Mouse (Mus musculus): ENCODE results near the gene 2610318N02Rik. TPM values are rescaled to one million over a fixed set of nuclear protein-coding genes. Genes with fewer than 3 reads are reported as not detected.
A peak's percentile ranks its signal among the peaks of the same experiment; 100 is the strongest.
"Not testable (repeated sequence)": the region's sequence is repeated elsewhere in the genome, so short reads cannot be mapped to it uniquely, and the experiment has no call there.

2610318N02Rik gene
- 52.6 and 56.8 TPM in 2 replicates for polyA plus RNA-seq (2014; fragmentation: Nextera tagmentation; extraction: Ambion mirVana)

DNA sequence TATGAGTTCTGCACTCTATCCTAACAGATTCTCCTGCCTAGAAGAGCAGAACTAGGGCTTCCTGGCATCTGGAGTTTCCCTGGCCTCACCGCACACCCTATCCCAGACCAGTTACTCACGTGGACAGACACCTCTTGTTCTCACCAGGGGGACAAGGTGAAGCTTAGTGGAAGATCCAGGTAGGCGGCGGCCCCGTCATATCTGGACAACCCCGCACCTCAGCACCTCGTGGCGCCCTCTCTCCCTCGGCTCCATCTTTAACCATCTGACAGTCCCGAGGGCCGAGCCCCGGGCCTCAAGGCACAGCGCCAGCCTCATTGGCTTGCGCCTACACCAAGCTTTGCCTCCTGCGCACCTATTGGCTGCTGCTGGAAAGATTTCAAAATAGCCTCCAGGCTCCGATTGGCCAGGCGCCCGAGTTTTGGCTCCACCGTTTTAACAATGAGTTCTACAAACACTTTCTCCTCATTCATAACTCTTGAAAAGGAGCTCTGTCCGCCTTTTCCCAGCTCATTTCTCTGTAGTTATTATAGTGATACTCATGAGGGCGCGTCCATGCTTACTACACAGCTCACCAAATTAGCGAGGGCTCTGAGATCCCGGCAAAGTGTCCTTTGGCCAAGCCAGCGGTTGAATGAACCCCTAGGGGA lies at the start of gene 2610318N02Rik:
Gene 2610318N02Rik, minus strand, starts transcription at position 297 of the 650 bp plus-strand sequence.
- H3K9me3 ChIP-seq (ENCODE audit: control insufficient read depth, low read length): no peaks in the 10 kb centered on the region
- under 1% methylated on average over 25 of the region's 25 CpGs for WGBS
- ATAC-seq (replicated peaks; ENCODE audit: low FRiP score): peak; percentile 98

DNA sequence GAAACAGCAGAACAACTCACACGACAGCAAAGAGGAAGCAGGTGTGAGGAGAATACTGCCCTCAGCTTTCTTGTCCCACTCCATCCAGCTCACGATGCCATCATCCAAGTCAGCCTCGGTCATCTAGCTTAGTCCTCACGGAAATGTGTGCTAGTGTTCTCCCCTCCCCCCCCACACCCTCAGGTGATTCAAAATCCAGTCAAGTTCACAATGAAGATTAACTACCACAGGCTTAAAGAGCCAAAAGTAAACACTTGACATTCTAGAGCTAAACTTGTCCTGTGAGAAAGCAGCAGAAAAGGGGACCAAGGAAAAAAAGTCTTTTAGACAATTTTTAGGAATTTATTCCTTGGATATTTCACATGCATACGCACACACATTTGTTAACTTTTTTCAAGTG lies 43.1 kb upstream of the 2610318N02Rik start:
- Histone ChIP-seq H3K4me3 (ENCODE audit: low read depth, low read length) (no peak overlapping the region), H3K9ac (ENCODE audit: low read depth, low read length) (no peak overlapping the region), H3K27ac (ENCODE audit: low read depth, low read length) (no peak overlapping the region), H3K4me2 (no peak overlapping the region), H3K27me3 (replicated peaks; ENCODE audit: control insufficient read depth, insufficient read depth, low read length) (no peaks in the 10 kb centered on the region), H3K4me1 (replicated peaks; ENCODE audit: control insufficient read depth, insufficient read depth, low read length) (no peaks in the 10 kb centered on the region), H3K36me3 (ENCODE audit: control insufficient read depth, insufficient read depth, low read length) (peaks cover 20% of the 10 kb centered on the region; the same call in 1 of the 2 replicates), H3K9me3 (ENCODE audit: control insufficient read depth, low read length) (no peaks in the 10 kb centered on the region)
- ATAC-seq (replicated peaks; ENCODE audit: low FRiP score): no peak
- DNase-seq (ENCODE audit: low spot score): no peak
- WGBS: 86% methylated on average over 5 of the region's 5 CpGs

More for the DNA sequence above, at the start of gene 2610318N02Rik:
- Histone ChIP-seq H3K4me3 (ENCODE audit: low read depth, low read length) (peak within 1 kb of the TSS; percentile 69), H3K27me3 (replicated peaks; ENCODE audit: control insufficient read depth, insufficient read depth, low read length) (no peaks in the 10 kb centered on the region), H3K27ac (ENCODE audit: low read depth, low read length) (peak within 1 kb of the TSS; percentile 65), H3K9ac (ENCODE audit: low read depth, low read length) (peak within 1 kb of the TSS; percentile 80), H3K4me1 (replicated peaks; ENCODE audit: control insufficient read depth, insufficient read depth, low read length) (peaks cover 13% of the 10 kb centered on the region), H3K36me3 (ENCODE audit: control insufficient read depth, insufficient read depth, low read length) (peaks cover 20% of the 10 kb centered on the region), H3K4me2 (peak within 1 kb of the TSS; percentile 86)
- peak; percentile 84 for DNase-seq (ENCODE audit: low spot score)

DNA sequence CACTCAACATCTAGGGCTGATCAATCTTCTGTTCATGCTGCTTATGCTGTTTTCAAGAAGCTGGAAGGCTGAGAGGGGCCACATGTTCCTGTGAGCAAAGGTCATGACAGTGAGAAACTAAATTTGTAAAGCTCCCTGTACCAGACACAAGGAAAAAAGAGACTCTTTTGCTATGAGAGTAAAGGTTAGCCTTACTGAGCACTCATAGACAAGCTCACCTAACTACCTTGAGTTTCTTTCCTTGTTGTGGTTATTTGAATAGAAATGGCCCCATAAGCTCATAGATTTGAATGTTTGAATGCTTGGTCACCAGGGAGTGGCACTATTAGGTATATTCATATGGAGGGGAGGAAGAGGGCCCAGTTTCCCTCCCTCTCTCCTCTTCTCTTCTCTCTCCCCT lies 42.2 kb upstream of the 2610318N02Rik start:
- H3K27me3 ChIP-seq (replicated peaks; ENCODE audit: control insufficient read depth, insufficient read depth, low read length): no peaks in the 10 kb centered on the region
- H3K9ac ChIP-seq (ENCODE audit: low read depth, low read length): no peak overlapping the region
- ATAC-seq (replicated peaks; ENCODE audit: low FRiP score) (no peak), DNase-seq (ENCODE audit: low spot score) (no peak)
- H3K4me3 ChIP-seq (ENCODE audit: low read depth, low read length): no peak overlapping the region
- no peaks in the 10 kb centered on the region for H3K4me1 ChIP-seq (replicated peaks; ENCODE audit: control insufficient read depth, insufficient read depth, low read length)
- H3K36me3 ChIP-seq (ENCODE audit: control insufficient read depth, insufficient read depth, low read length): peaks cover 20% of the 10 kb centered on the region; the same call in 1 of the 2 replicates
- no peaks in the 10 kb centered on the region for H3K9me3 ChIP-seq (ENCODE audit: control insufficient read depth, low read length)
- no peak overlapping the region for H3K27ac ChIP-seq (ENCODE audit: low read depth, low read length)
- H3K4me2 ChIP-seq: no peak overlapping the region

DNA sequence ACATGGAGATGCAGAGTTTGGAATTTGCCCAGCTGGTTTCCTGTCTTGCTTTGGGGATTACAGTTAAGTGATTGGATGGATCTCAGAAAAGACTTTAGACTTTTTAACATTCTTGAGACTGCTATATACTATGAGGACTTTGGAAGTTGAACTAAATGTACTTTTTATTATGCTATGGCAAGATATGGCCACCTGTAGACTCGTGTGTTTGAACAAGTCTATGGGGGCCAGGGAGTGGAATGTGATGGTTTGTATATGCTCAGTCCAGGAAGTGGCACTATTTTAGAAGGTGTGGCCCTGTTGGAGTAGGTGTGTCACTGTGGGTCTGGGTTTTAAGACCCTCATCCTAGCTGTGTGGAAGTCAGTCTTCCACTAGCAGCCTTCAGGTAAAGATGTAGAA lies 40.5 kb upstream of the 2610318N02Rik start:
- not testable (repeated sequence) for H3K9me3 ChIP-seq (ENCODE audit: control insufficient read depth, low read length); H3K4me1 ChIP-seq (replicated peaks; ENCODE audit: control insufficient read depth, insufficient read depth, low read length); H3K4me3 ChIP-seq (ENCODE audit: low read depth, low read length); H3K9ac ChIP-seq (ENCODE audit: low read depth, low read length); ATAC-seq (replicated peaks; ENCODE audit: low FRiP score); H3K27ac ChIP-seq (ENCODE audit: low read depth, low read length); H3K4me2 ChIP-seq; H3K27me3 ChIP-seq (replicated peaks; ENCODE audit: control insufficient read depth, insufficient read depth, low read length); DNase-seq (ENCODE audit: low spot score)
- peaks cover 20% of the 10 kb centered on the region; the same call in 1 of the 2 replicates for H3K36me3 ChIP-seq (ENCODE audit: control insufficient read depth, insufficient read depth, low read length)
- WGBS: 89% methylated on average over 1 of the region's 1 CpGs

DNA sequence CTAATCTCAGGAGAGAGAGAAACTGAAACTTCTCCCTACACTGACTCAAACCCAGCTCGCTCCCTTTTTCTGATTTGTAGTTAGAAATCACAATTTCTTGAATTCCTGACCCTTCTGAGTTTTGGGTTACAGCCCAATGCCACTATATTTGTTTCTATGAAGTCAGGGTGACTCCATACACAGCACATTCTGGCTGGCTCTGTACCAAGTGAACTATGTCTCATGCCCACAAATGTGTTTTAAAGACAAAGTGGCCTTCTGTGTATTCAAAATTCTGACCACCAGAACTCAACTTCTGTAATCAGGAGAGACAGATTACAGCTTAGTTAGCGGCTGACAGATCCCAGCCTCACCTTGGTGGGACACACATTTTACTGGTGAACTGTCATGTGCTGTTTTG lies 29.4 kb upstream of the 2610318N02Rik start:
- Histone ChIP-seq H3K4me1 (replicated peaks; ENCODE audit: control insufficient read depth, insufficient read depth, low read length) (no peaks in the 10 kb centered on the region), H3K4me3 (ENCODE audit: low read depth, low read length) (no peak overlapping the region), H3K27me3 (replicated peaks; ENCODE audit: control insufficient read depth, insufficient read depth, low read length) (no peaks in the 10 kb centered on the region), H3K9me3 (ENCODE audit: control insufficient read depth, low read length) (no peaks in the 10 kb centered on the region), H3K4me2 (no peak overlapping the region), H3K9ac (ENCODE audit: low read depth, low read length) (no peak overlapping the region), H3K36me3 (ENCODE audit: control insufficient read depth, insufficient read depth, low read length) (peaks cover 19% of the 10 kb centered on the region; the same call in 1 of the 2 replicates), H3K27ac (ENCODE audit: low read depth, low read length) (no peak overlapping the region)
- ATAC-seq (replicated peaks; ENCODE audit: low FRiP score) (no peak), DNase-seq (ENCODE audit: low spot score) (no peak)
- 88% methylated on average over 2 of the region's 2 CpGs for WGBS

DNA sequence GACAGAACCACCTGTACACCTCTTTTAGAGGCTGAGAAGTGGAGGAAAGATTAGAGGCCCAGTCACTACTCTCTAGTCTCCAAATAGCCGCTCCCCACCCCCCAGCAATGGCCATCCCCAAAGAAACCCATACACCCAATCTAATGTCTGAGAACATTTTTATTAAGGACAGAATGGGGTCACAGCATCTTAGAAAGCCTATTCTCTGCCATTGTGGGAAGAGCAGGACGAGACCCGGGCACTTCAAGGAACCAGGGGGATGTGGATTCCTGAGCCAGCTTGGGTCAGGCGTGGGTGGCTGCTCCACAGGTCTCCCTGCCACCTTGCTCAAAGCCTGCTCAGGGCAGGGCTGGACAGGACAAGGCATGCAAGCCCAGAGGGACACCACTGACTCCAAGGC lies 26.9 kb upstream of the 2610318N02Rik start:
- Histone ChIP-seq H3K4me1 (replicated peaks; ENCODE audit: control insufficient read depth, insufficient read depth, low read length) (peaks cover 10% of the 10 kb centered on the region), H3K4me3 (ENCODE audit: low read depth, low read length) (no peak overlapping the region), H3K4me2 (no peak overlapping the region), H3K9ac (ENCODE audit: low read depth, low read length) (no peak overlapping the region), H3K9me3 (ENCODE audit: control insufficient read depth, low read length) (no peaks in the 10 kb centered on the region), H3K36me3 (ENCODE audit: control insufficient read depth, insufficient read depth, low read length) (peaks cover 8% of the 10 kb centered on the region; the same call in 1 of the 2 replicates), H3K27me3 (replicated peaks; ENCODE audit: control insufficient read depth, insufficient read depth, low read length) (no peaks in the 10 kb centered on the region), H3K27ac (ENCODE audit: low read depth, low read length) (no peak overlapping the region)
- DNase-seq (ENCODE audit: low spot score) (no peak), ATAC-seq (replicated peaks; ENCODE audit: low FRiP score) (no peak)
- 91% methylated on average over 4 of the region's 4 CpGs for WGBS

DNA sequence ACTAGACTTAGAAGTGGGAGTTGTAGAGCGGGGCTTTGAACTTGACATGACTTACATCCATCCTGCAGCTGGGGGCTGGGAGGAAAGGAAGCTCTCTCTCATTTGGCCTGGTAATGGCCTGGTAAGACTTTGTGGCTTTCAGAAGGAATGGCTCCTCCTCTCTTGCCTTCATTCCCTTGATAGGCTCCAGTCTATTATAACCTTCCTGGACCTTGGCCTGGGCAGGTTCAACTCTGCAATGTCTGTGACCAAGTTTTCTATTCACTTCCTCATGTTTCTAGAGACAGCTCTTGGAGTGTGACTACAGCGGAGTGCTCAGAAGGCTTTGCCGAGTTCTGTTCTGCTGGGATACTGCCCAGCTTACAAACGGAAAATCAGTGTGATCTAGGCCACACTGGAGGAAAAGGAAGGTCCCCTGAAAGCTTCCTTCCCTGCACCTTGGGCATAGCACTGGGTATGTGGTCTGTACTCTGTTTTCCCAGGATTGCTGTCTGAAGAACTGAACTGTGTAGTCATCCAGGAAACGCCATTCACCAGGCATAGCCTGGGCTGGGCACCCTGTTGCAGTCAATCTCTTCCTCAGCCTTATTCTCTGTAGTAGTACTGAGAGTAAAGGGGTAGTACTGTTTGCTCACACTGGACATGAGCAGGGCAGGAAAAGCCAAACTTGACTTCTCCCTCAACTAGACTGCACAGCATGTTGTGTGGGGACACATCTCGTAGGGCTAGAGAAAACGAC lies 25.7 kb upstream of the 2610318N02Rik start:
- ATAC-seq (replicated peaks; ENCODE audit: low FRiP score): no peak
- peaks cover 10% of the 10 kb centered on the region for H3K4me1 ChIP-seq (replicated peaks; ENCODE audit: control insufficient read depth, insufficient read depth, low read length)
- peaks cover 6% of the 10 kb centered on the region; the same call in 1 of the 2 replicates for H3K36me3 ChIP-seq (ENCODE audit: control insufficient read depth, insufficient read depth, low read length)
- H3K4me3 ChIP-seq (ENCODE audit: low read depth, low read length): no peak overlapping the region
- no peaks in the 10 kb centered on the region for H3K9me3 ChIP-seq (ENCODE audit: control insufficient read depth, low read length)
- no peak overlapping the region for H3K9ac ChIP-seq (ENCODE audit: low read depth, low read length)
- no peaks in the 10 kb centered on the region for H3K27me3 ChIP-seq (replicated peaks; ENCODE audit: control insufficient read depth, insufficient read depth, low read length)
- DNase-seq (ENCODE audit: low spot score): no peak
- no peak overlapping the region for H3K4me2 ChIP-seq
- WGBS: 82% methylated on average over 7 of the region's 7 CpGs
- no peak overlapping the region for H3K27ac ChIP-seq (ENCODE audit: low read depth, low read length)

DNA sequence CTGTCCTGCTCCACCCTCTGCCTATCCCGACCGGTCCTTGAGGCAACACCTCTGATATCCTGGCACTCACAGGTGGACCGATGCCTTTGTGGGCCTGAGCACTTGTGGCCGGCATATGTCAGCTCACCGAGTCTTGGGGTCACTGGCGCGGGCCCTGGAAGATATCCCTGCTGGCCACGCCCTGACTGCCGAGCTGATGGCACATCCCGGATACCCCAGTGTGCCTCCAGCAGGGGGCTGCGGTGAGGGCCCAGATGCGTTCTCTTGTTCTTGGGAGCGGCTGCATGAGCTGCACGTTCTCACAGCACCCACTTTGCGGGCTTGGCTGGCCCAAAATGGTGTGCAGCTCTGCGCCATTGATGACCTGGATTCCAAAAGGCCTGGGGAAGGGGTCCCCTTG lies 23.1 kb upstream of the 2610318N02Rik start:
- 7% methylated on average over 16 of the region's 16 CpGs for WGBS
- Histone ChIP-seq H3K9me3 (ENCODE audit: control insufficient read depth, low read length) (no peaks in the 10 kb centered on the region), H3K9ac (ENCODE audit: low read depth, low read length) (peak overlapping the region; percentile 75)

More for the DNA sequence above, 23.1 kb upstream of the 2610318N02Rik start:
- DNase-seq (ENCODE audit: low spot score) (peak; percentile 81), ATAC-seq (replicated peaks; ENCODE audit: low FRiP score) (peak; percentile 63)
- Histone ChIP-seq H3K4me1 (replicated peaks; ENCODE audit: control insufficient read depth, insufficient read depth, low read length) (peaks cover 10% of the 10 kb centered on the region), H3K27ac (ENCODE audit: low read depth, low read length) (peak overlapping the region; percentile 40; the same call in 1 of the 2 replicates), H3K27me3 (replicated peaks; ENCODE audit: control insufficient read depth, insufficient read depth, low read length) (no peaks in the 10 kb centered on the region), H3K4me3 (ENCODE audit: low read depth, low read length) (peak overlapping the region; percentile 71), H3K4me2 (peak overlapping the region; percentile 88), H3K36me3 (ENCODE audit: control insufficient read depth, insufficient read depth, low read length) (peaks cover 3% of the 10 kb centered on the region; the same call in 1 of the 2 replicates)
